Comparison of ENCODE assay signal across 8 mouse cellular contexts in genomic region chr13:83603373-83604265, GRCm38 (mm10).
A peak's percentile ranks its signal among the peaks of the same experiment; 100 is the strongest.
DNase-seq lines count a peak whose midpoint lies in the region; ATAC-seq lines count a peak whose summit lies in the region.

No protein-coding gene starts in this region.

- H3K9ac ChIP-seq in kidney, embryonic 15.5 days, result no peak overlapping the region
- no peak overlapping the region for H3K9ac ChIP-seq in midbrain, embryonic 12.5 days (replicated peaks)

- no peaks in the 10 kb centered on the region for H3K27me3 ChIP-seq in kidney, embryonic 15.5 days
- H3K27me3 ChIP-seq in midbrain, embryonic 12.5 days, result no peaks in the 10 kb centered on the region

- H3K4me1 ChIP-seq in kidney, embryonic 15.5 days, result peaks cover 7% of the 10 kb centered on the region; the same call in 1 of the 2 replicates
- H3K4me1 ChIP-seq in midbrain, embryonic 12.5 days, result peaks cover 24% of the 10 kb centered on the region

- DNase-seq in kidney, adult 11 months, result peak; percentile 36
- no peak for DNase-seq in kidney, adult 18-20 months
- DNase-seq in adrenal gland, postnatal 14 days, result peak; percentile 59
- peak; percentile 89 for DNase-seq in fibroblast of lung, adult 2 months (ENCODE audit: low read depth)
- no peak for DNase-seq in T-cell, adult 2 months (ENCODE audit: low spot score)
- DNase-seq in layer of hippocampus, adult 11-12 months (ENCODE audit: low spot score), result no peak

- WGBS in kidney, embryonic 15.5 days, result 50% methylated on average over 7 of the region's 7 CpGs
- WGBS in midbrain, embryonic 12.5 days, result 23% methylated on average over 5 of the region's 7 CpGs

- no peaks in the 10 kb centered on the region for H3K9me3 ChIP-seq in kidney, embryonic 15.5 days (replicated peaks)
- H3K9me3 ChIP-seq in midbrain, embryonic 12.5 days, result no peaks in the 10 kb centered on the region

- H3K36me3 ChIP-seq in kidney, embryonic 15.5 days, result no peaks in the 10 kb centered on the region
- H3K36me3 ChIP-seq in midbrain, embryonic 12.5 days, result no peaks in the 10 kb centered on the region

- no peak overlapping the region for H3K4me3 ChIP-seq in kidney, embryonic 15.5 days (replicated peaks)
- H3K4me3 ChIP-seq in midbrain, embryonic 12.5 days, result no peak overlapping the region

- H3K27ac ChIP-seq in kidney, embryonic 15.5 days, result 0 out of 2 replicates have a peak overlapping the region, but pooled peaks have one; percentile 60
- no peak overlapping the region for H3K27ac ChIP-seq in midbrain, embryonic 12.5 days (replicated peaks)

- no peak overlapping the region for H3K4me2 ChIP-seq in kidney, embryonic 15.5 days
- no peak overlapping the region for H3K4me2 ChIP-seq in midbrain, embryonic 12.5 days (replicated peaks)

- peak; percentile 75 for ATAC-seq in kidney, embryonic 15.5 days (replicated peaks; ENCODE audit: low FRiP score)
- ATAC-seq in midbrain, embryonic 12.5 days (ENCODE audit: low FRiP score, low read depth), result peak; percentile 51; the same call in 1 of the 2 replicates

Comparison
In these comparisons a context has a peak if more than half of its experiments do, and no peak if none do; other contexts are left out.
1. DNase-seq: peak in kidney, adult 11 months (single experiment), adrenal gland, postnatal 14 days (single experiment) and fibroblast of lung, adult 2 months (single experiment); none in kidney, adult 18-20 months (single experiment), T-cell, adult 2 months (single experiment) and layer of hippocampus, adult 11-12 months (single experiment).